Mouse (Mus musculus) MEL (cell line): Measurements from ENCODE around the gene Map3k20. TPM values are rescaled to one million over a fixed set of nuclear protein-coding genes. Genes with fewer than 3 reads are reported as not detected.

Source experiments
- DNase-seq: peaks from one replicate; pipeline ENCODE4 v3.0.0; 2011; ENCODE audit warnings: low read depth, low spot score
- H3K27ac ChIP-seq: 2 replicates; pipeline ENCODE4 v1.5.1; 2012; ENCODE audit warnings: low read depth, mild to moderate bottlenecking, control low read depth, low read length, moderate library complexity; ENCODE audit not compliant: control insufficient read depth
- H3K27me3 ChIP-seq, 2 experiments: fragments of 150-350 bp in 1 of 2; sonication (generic) in 1 of 2; 2 replicates each; pipeline ENCODE4 v1.6.1; 2012; ENCODE audit warnings: low read length in 2 of 2, mild to moderate bottlenecking in 2 of 2, improper control_type of control experiment in 1 of 2, moderate library complexity in 1 of 2; ENCODE audit not compliant: insufficient read depth in 2 of 2, control insufficient read depth in 1 of 2
- H3K36me3 ChIP-seq, 2 experiments: 2 replicates each; pipeline ENCODE4 v1.6.1; 2012 to 2014; ENCODE audit warnings: low read length in 2 of 2, improper control_type of control experiment in 1 of 2, inconsistent platforms in 1 of 2, mild to moderate bottlenecking in 1 of 2; ENCODE audit not compliant: insufficient read depth in 2 of 2, control insufficient read depth in 1 of 2
- H3K4me1 ChIP-seq, 2 experiments: fragments of 150-350 bp in 1 of 2; sonication (generic) in 1 of 2; 2 replicates each; pipeline ENCODE4 v1.6.1; 2012; ENCODE audit warnings: low read length in 2 of 2, improper control_type of control experiment in 1 of 2, mild to moderate bottlenecking in 1 of 2; ENCODE audit not compliant: insufficient read depth in 2 of 2, control insufficient read depth in 1 of 2
- H3K4me3 ChIP-seq, 2 experiments: fragments of 150-350 bp in 1 of 2; sonication (generic) in 1 of 2; 2 replicates each; pipeline ENCODE4 v1.5.1; 2012; ENCODE audit warnings: low read depth in 2 of 2, low read length in 2 of 2, mild to moderate bottlenecking in 2 of 2, moderate library complexity in 2 of 2, control low read depth in 1 of 2, improper control_type of control experiment in 1 of 2; ENCODE audit not compliant: control insufficient read depth in 1 of 2, insufficient read depth in 1 of 2
- H3K79me2 ChIP-seq: 2 replicates; pipeline ENCODE4 v1.6.1; 2012; ENCODE audit warnings: mild to moderate bottlenecking, low read length, moderate library complexity; ENCODE audit not compliant: control insufficient read depth, poor library complexity, insufficient read depth
- H3K9ac ChIP-seq: 2 replicates; pipeline ENCODE4 v1.6.1; 2012; ENCODE audit warnings: low read depth, mild to moderate bottlenecking, control low read depth, low read length, moderate library complexity; ENCODE audit not compliant: control insufficient read depth, poor library complexity, severe bottlenecking
- H3K9me3 ChIP-seq: fragments of 150-350 bp; sonication (generic); replicated peaks from 2 replicates; pipeline ENCODE4 v1.6.1; 2012; ENCODE audit warnings: mild to moderate bottlenecking, low read length, improper control_type of control experiment, moderate library complexity; ENCODE audit not compliant: insufficient read depth
- BHLHE40 ChIP-seq: IDR thresholded peaks from 2 replicates; pipeline ENCODE4 v1.6.1; 2012; ENCODE audit warnings: low read depth, mild to moderate bottlenecking, inconsistent platforms, low read length, improper control_type of control experiment, borderline replicate concordance
- CHD1 ChIP-seq: IDR thresholded peaks from 2 replicates; pipeline ENCODE4 v1.6.1; 2012; ENCODE audit warnings: low read depth, mild to moderate bottlenecking, inconsistent platforms, low read length, improper control_type of control experiment
- CHD2 ChIP-seq: IDR thresholded peaks from 2 replicates; pipeline ENCODE4 v1.6.1; 2011; ENCODE audit warnings: low read length, improper control_type of control experiment
- CTCF ChIP-seq, 3 experiments: IDR thresholded peaks in 2 of 3; conservative IDR thresholded peaks in 1 of 3; 2 replicates each; pipeline ENCODE4 v1.5.1; 2011 to 2012; ENCODE audit warnings: low read length in 3 of 3, low read depth in 2 of 3, mild to moderate bottlenecking in 2 of 3, improper control_type of control experiment in 1 of 3, inconsistent platforms in 1 of 3, mixed read lengths in 1 of 3, moderate library complexity in 1 of 3; ENCODE audit not compliant: control insufficient read depth in 1 of 3, insufficient read depth in 1 of 3, poor library complexity in 1 of 3, severe bottlenecking in 1 of 3
- E2F4 ChIP-seq: IDR thresholded peaks from 2 replicates; pipeline ENCODE4 v1.6.1; 2011; ENCODE audit warnings: low read depth, low read length, improper control_type of control experiment, borderline replicate concordance
- EP300 ChIP-seq, 2 experiments: IDR thresholded peaks; 2 replicates each; pipeline ENCODE4 v1.6.1; 2011; ENCODE audit warnings: improper control_type of control experiment in 2 of 2, low read length in 2 of 2, low read depth in 1 of 2, mild to moderate bottlenecking in 1 of 2
- ETS1 ChIP-seq: IDR thresholded peaks from 2 replicates; pipeline ENCODE4 v1.6.1; 2012; ENCODE audit warnings: low read depth, mild to moderate bottlenecking, inconsistent platforms, low read length, improper control_type of control experiment, moderate library complexity
- GABPA ChIP-seq: IDR thresholded peaks from 2 replicates; pipeline ENCODE4 v1.6.1; 2012; ENCODE audit warnings: low read depth, mild to moderate bottlenecking, inconsistent platforms, low read length, improper control_type of control experiment, moderate library complexity
- HCFC1 ChIP-seq: IDR thresholded peaks from 2 replicates; pipeline ENCODE4 v1.6.1; 2012; ENCODE audit warnings: low read depth, mild to moderate bottlenecking, inconsistent platforms, low read length, improper control_type of control experiment, moderate library complexity
- JUND ChIP-seq: IDR thresholded peaks from 2 replicates; pipeline ENCODE4 v1.6.1; 2011; ENCODE audit warnings: low read depth, mild to moderate bottlenecking, improper control_type of control experiment, low read length
- MAFK ChIP-seq: IDR thresholded peaks from 2 replicates; pipeline ENCODE4 v1.6.1; 2011; ENCODE audit warnings: low read depth, mild to moderate bottlenecking, low read length, improper control_type of control experiment, borderline replicate concordance
- MAX ChIP-seq: IDR thresholded peaks from 2 replicates; pipeline ENCODE4 v1.6.1; 2011; ENCODE audit warnings: low read length, improper control_type of control experiment
- MEF2A ChIP-seq: IDR thresholded peaks from 2 replicates; pipeline ENCODE4 v1.6.1; 2014; ENCODE audit warnings: low read depth, mild to moderate bottlenecking, inconsistent platforms, low read length, improper control_type of control experiment; ENCODE audit not compliant: poor library complexity, insufficient replicate concordance, severe bottlenecking; ENCODE audit errors: extremely low read depth
- MYB ChIP-seq: IDR thresholded peaks from 2 replicates; pipeline ENCODE4 v1.6.1; 2011; ENCODE audit warnings: mild to moderate bottlenecking, low read depth, low read length, improper control_type of control experiment
- MYC ChIP-seq: IDR thresholded peaks from 2 replicates; pipeline ENCODE4 v1.6.1; 2011; ENCODE audit warnings: low read depth, mild to moderate bottlenecking, low read length, improper control_type of control experiment, moderate library complexity
- NELFE ChIP-seq: IDR thresholded peaks from 2 replicates; pipeline ENCODE4 v1.6.1; 2011; ENCODE audit warnings: low read depth, low read length, improper control_type of control experiment
- POLR2A ChIP-seq, 2 experiments: IDR thresholded peaks; 2 replicates each; pipeline ENCODE4 v1.6.1; 2011 to 2012; ENCODE audit warnings: low read length in 2 of 2, mild to moderate bottlenecking in 2 of 2, control low read depth in 1 of 2, improper control_type of control experiment in 1 of 2, low read depth in 1 of 2, moderate library complexity in 1 of 2; ENCODE audit not compliant: control insufficient read depth in 1 of 2, insufficient read depth in 1 of 2, poor library complexity in 1 of 2
- POLR2AphosphoS2 ChIP-seq: IDR thresholded peaks from 2 replicates; pipeline ENCODE4 v1.6.1; 2011; ENCODE audit warnings: low read length, improper control_type of control experiment
- POLR2AphosphoS5 ChIP-seq: IDR thresholded peaks from 2 replicates; pipeline ENCODE4 v1.6.1; 2012; ENCODE audit warnings: low read depth, borderline replicate concordance, mild to moderate bottlenecking, inconsistent platforms, low read length, moderate library complexity, mixed read lengths
- RAD21 ChIP-seq: IDR thresholded peaks from 2 replicates; pipeline ENCODE4 v1.6.1; 2011; ENCODE audit warnings: mild to moderate bottlenecking, low read depth, low read length, improper control_type of control experiment
- RCOR1 ChIP-seq: IDR thresholded peaks from 2 replicates; pipeline ENCODE4 v1.6.1; 2012; ENCODE audit warnings: low read depth, mild to moderate bottlenecking, inconsistent platforms, low read length, improper control_type of control experiment
- SIN3A ChIP-seq: IDR thresholded peaks from 2 replicates; pipeline ENCODE4 v1.6.1; 2012; ENCODE audit warnings: low read length, improper control_type of control experiment, inconsistent platforms
- SMC3 ChIP-seq: IDR thresholded peaks from 2 replicates; pipeline ENCODE4 v1.6.1; 2011; ENCODE audit warnings: low read depth, low read length, improper control_type of control experiment
- TBP ChIP-seq: IDR thresholded peaks from 2 replicates; pipeline ENCODE4 v1.8.0; 2011; ENCODE audit warnings: low read depth, low read length, improper control_type of control experiment
- TCF12 ChIP-seq: IDR thresholded peaks from 2 replicates; pipeline ENCODE4 v1.6.1; 2014; ENCODE audit warnings: low read depth, mild to moderate bottlenecking, inconsistent platforms, low read length, improper control_type of control experiment, moderate library complexity
- ZC3H11A ChIP-seq: IDR thresholded peaks from 2 replicates; pipeline ENCODE4 v1.6.1; 2012; ENCODE audit warnings: low read depth, mild to moderate bottlenecking, inconsistent platforms, low read length, improper control_type of control experiment
- ZKSCAN1 ChIP-seq: IDR thresholded peaks from 2 replicates; pipeline ENCODE4 v1.6.1; 2012; ENCODE audit warnings: low read depth, mild to moderate bottlenecking, inconsistent platforms, low read length, improper control_type of control experiment, moderate library complexity
- polyA plus RNA-seq, 2 experiments: library from polyadenylated mRNA; stranded (reverse) in 1 of 2; unstranded in 1 of 2; fragments of >175 nt in 1 of 2; fragments of >200 nt in 1 of 2; gene quantifications; 2 replicates each; pipeline versions ENCODE4 v1.2.1 to v1.2.4; 2012; ENCODE audit warnings: low replicate concordance in 2 of 2, low read depth in 1 of 2; ENCODE audit not compliant: insufficient read length in 2 of 2, insufficient read depth in 1 of 2, missing spikeins in 1 of 2
- total RNA-seq: library from RNA; depleted of rRNA; stranded (reverse); fragments of 300-350 nt; gene quantifications from 2 replicates; pipeline ENCODE4 v1.2.3, GENCODE M21; 2012

Map3k20 gene
- total and polyA plus RNA-seq, 3 experiments, result 7.4 to 9.6 TPM; not detected in 1

DNA sequence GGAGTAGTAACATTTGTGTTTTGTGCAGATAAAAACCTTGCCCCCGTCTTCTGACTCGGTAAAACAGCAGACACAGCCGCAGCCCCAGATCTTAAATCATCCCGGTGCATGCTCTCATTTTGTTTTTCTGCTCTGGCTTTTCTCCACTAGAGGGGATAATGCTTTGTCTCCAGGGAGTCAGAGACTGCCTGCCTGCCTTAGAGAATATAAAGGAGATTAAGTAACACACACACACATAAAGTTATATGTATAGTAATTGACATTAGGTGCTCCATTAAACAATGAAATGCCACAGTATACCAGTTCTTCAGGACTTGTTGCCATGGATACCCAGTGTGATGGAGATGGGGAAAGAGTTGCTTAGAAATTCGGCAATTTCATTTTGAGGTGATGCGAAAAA, 41.1 kb downstream of the Map3k20 start:
- H3K4me1 ChIP-seq, result no peaks in the 10 kb centered on the region
- no peaks in the 10 kb centered on the region for H3K27me3 ChIP-seq
- no peaks in the 10 kb centered on the region for H3K36me3 ChIP-seq
- H3K79me2 ChIP-seq, result no peaks in the 10 kb centered on the region
- H3K9ac ChIP-seq, result no peak overlapping the region
- TF ChIP-seq E2F4 (no peak), CTCF (IDR thresholded peaks at IDR 0.05 in 2 of 3, conservative IDR thresholded peaks at IDR 0.05 in 1 of 3; ENCODE audit: control insufficient read depth in 1 of 3, insufficient read depth in 1 of 3, low read depth in 2 of 3, low read length in 3 of 3, poor library complexity in 1 of 3, severe bottlenecking in 1 of 3) (no peak), CHD2 (no peak), BHLHE40 (no peak), GABPA (no peak), TCF12 (no peak), NELFE (no peak), RAD21 (no peak), HCFC1 (no peak), SMC3 (no peak), MEF2A (no peak), POLR2A (IDR thresholded peaks at IDR 0.05; ENCODE audit: control insufficient read depth in 1 of 2, insufficient read depth in 1 of 2, low read depth in 1 of 2, low read length in 2 of 2, poor library complexity in 1 of 2) (no peak), RCOR1 (no peak), ETS1 (no peak), POLR2AphosphoS2 (no peak), CHD1 (no peak), EP300 (IDR thresholded peaks at IDR 0.05; ENCODE audit: low read depth in 1 of 2, low read length in 2 of 2) (no peak)
- H3K9me3 ChIP-seq, result no peaks in the 10 kb centered on the region
- DNase-seq, result no peak
- no peak overlapping the region for H3K27ac ChIP-seq
- no peak overlapping the region for H3K4me3 ChIP-seq

DNA sequence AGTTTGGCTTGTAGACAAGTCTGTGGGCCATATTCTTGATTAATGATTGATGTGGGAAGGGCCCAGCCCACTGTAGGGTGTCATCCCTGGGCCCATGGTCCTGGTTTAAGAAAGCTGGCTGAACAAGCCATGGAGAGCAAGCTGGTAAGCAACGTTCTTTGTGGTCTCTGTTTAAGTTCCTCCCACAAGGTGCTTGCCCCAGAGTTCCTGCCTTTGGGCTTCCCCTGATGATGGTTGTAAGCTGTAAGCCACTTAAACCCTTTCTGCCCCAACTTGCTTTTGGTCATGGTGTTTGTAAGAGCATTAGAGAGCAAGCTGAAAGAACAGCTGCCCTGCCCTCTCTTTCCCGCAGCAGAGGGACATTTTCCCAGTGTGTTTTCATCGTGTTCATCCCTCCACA, 43.0 kb downstream of the Map3k20 start:
- DNase-seq, result no peak
- Histone ChIP-seq H3K27me3 (no peaks in the 10 kb centered on the region), H3K9ac (no peak overlapping the region), H3K4me1 (no peaks in the 10 kb centered on the region), H3K9me3 (no peaks in the 10 kb centered on the region), H3K27ac (no peak overlapping the region), H3K4me3 (no peak overlapping the region), H3K79me2 (no peaks in the 10 kb centered on the region), H3K36me3 (no peaks in the 10 kb centered on the region)
- TF ChIP-seq BHLHE40, result no peak
- TF ChIP-seq RCOR1, result no peak
- TF ChIP-seq SIN3A, result no peak
- no peak for TF ChIP-seq POLR2AphosphoS5
- no peak for TF ChIP-seq MAX
- TF ChIP-seq MEF2A, result no peak
- no peak for TF ChIP-seq ZKSCAN1
- no peak for TF ChIP-seq TCF12
- TF ChIP-seq TBP, result no peak
- TF ChIP-seq ZC3H11A, result no peak
- no peak for TF ChIP-seq E2F4
- TF ChIP-seq ETS1, result no peak
- TF ChIP-seq MYB, result no peak
- TF ChIP-seq MYC, result no peak
- no peak for TF ChIP-seq MAFK
- no peak for TF ChIP-seq GABPA
- TF ChIP-seq JUND, result no peak
- TF ChIP-seq CHD1, result no peak
- TF ChIP-seq EP300 (IDR thresholded peaks at IDR 0.05; ENCODE audit: low read depth in 1 of 2, low read length in 2 of 2), result no peak
